Mouse (Mus musculus): ENCODE measurements around the gene Man2b1. TPM values are rescaled to one million over a fixed set of nuclear protein-coding genes. Genes with fewer than 3 reads are reported as not detected.

The Man2b1 gene
- total and polyA plus RNA-seq, 3 experiments, result 10.8 to 24.7 TPM; not detected in 1

- TF ChIP-seq ZKSCAN1 (IDR thresholded peaks at IDR 0.05; ENCODE audit: low read depth, low read length) (no peak), ZC3H11A (IDR thresholded peaks at IDR 0.05; ENCODE audit: low read depth, low read length) (no peak), ZMIZ1 (IDR thresholded peaks at IDR 0.05; ENCODE audit: low read depth, low read length) (no peak), TAL1 (IDR thresholded peaks at IDR 0.05; ENCODE audit: low read length) (no peak), MEF2A (IDR thresholded peaks at IDR 0.05; ENCODE audit: extremely low read depth, insufficient replicate concordance, low read depth, low read length, poor library complexity, severe bottlenecking) (no peak), GABPA (IDR thresholded peaks at IDR 0.05; ENCODE audit: low read depth, low read length) (no peak), MXI1 (IDR thresholded peaks at IDR 0.05; ENCODE audit: low read depth, low read length) (no peak), MAZ (IDR thresholded peaks at IDR 0.05; ENCODE audit: low read depth, low read length) (no peak), HCFC1 (IDR thresholded peaks at IDR 0.05; ENCODE audit: low read depth, low read length) (no peak), NRF1 (IDR thresholded peaks at IDR 0.05; ENCODE audit: insufficient read depth, low read depth, low read length, poor library complexity, severe bottlenecking) (no peak), POLR2AphosphoS5 (IDR thresholded peaks at IDR 0.05; ENCODE audit: borderline replicate concordance, low read depth, low read length) (no peak), SIN3A (IDR thresholded peaks at IDR 0.05; ENCODE audit: low read length) (no peak)
- Histone ChIP-seq H3K79me2 (ENCODE audit: control insufficient read depth, insufficient read depth, low read length, poor library complexity) (peaks cover 5% of the 10 kb centered on the region), H3K9ac (ENCODE audit: control insufficient read depth, low read depth, low read length, poor library complexity, severe bottlenecking) (no peak overlapping the region), H3K4me1 (ENCODE audit: control insufficient read depth in 1 of 2, insufficient read depth in 2 of 2, low read length in 2 of 2) (peaks cover 2 to 9% of the 10 kb centered on the region in 2 experiments; a peak in 3 of 4 replicates), H3K9me3 (replicated peaks; ENCODE audit: insufficient read depth, low read length) (no peaks in the 10 kb centered on the region), H3K27me3 (ENCODE audit: control insufficient read depth in 1 of 2, insufficient read depth in 2 of 2, low read length in 2 of 2) (no peaks in the 10 kb centered on the region), H3K4me3 (ENCODE audit: control insufficient read depth in 1 of 2, insufficient read depth in 1 of 2, low read depth in 2 of 2, low read length in 2 of 2) (no peak overlapping the region), H3K36me3 (ENCODE audit: control insufficient read depth in 1 of 2, insufficient read depth in 2 of 2, low read length in 2 of 2) (peaks cover 0 to 8% of the 10 kb centered on the region in 2 experiments; a peak in 3 of 4 replicates), H3K27ac (ENCODE audit: control insufficient read depth, low read depth, low read length) (no peak overlapping the region)
- DNase-seq (ENCODE audit: low read depth, low spot score), result no peak
These were observed 15.9 kb upstream of the Man2b1 start for GRCm38 (mm10) chr8:85067155-85067554.

GRCm38 (mm10) chr8:85067982-85068381 lies 15.1 kb upstream of the Man2b1 start, which contains the start of gene Gm5741:
Gm5741 (minus strand) TSS chr8:85067982.
- H3K27ac ChIP-seq (ENCODE audit: control insufficient read depth, low read depth, low read length), result no peak within 1 kb of the TSS
- H3K9me3 ChIP-seq (replicated peaks; ENCODE audit: insufficient read depth, low read length), result no peaks in the 10 kb centered on the region
- DNase-seq (ENCODE audit: low read depth, low spot score), result no peak
- no peak for TF ChIP-seq GATA1 (IDR thresholded peaks at IDR 0.05; ENCODE audit: low read depth, low read length)
- no peak for TF ChIP-seq POLR2A (IDR thresholded peaks at IDR 0.05; ENCODE audit: control insufficient read depth in 1 of 2, insufficient read depth in 1 of 2, low read depth in 1 of 2, low read length in 2 of 2, poor library complexity in 1 of 2)
- no peak for TF ChIP-seq ZNF384 (IDR thresholded peaks at IDR 0.05; ENCODE audit: low read depth, low read length)
- TF ChIP-seq HCFC1 (IDR thresholded peaks at IDR 0.05; ENCODE audit: low read depth, low read length), result no peak
- no peak for TF ChIP-seq RAD21 (IDR thresholded peaks at IDR 0.05; ENCODE audit: low read depth, low read length)
- no peak for TF ChIP-seq USF1 (IDR thresholded peaks at IDR 0.05; ENCODE audit: low read depth, low read length)
- TF ChIP-seq SMC3 (IDR thresholded peaks at IDR 0.05; ENCODE audit: low read depth, low read length), result no peak
- no peak for TF ChIP-seq KAT2A (conservative IDR thresholded peaks at IDR 0.05; ENCODE audit: low read depth, low read length)
- TF ChIP-seq E2F4 (IDR thresholded peaks at IDR 0.05; ENCODE audit: borderline replicate concordance, low read depth, low read length), result no peak
- TF ChIP-seq ETS1 (IDR thresholded peaks at IDR 0.05; ENCODE audit: low read depth, low read length), result no peak
- no peak for TF ChIP-seq POLR2AphosphoS5 (IDR thresholded peaks at IDR 0.05; ENCODE audit: borderline replicate concordance, low read depth, low read length)
- TF ChIP-seq RCOR1 (IDR thresholded peaks at IDR 0.05; ENCODE audit: low read depth, low read length), result no peak
- no peak for TF ChIP-seq CTCF (IDR thresholded peaks at IDR 0.05 in 2 of 3, conservative IDR thresholded peaks at IDR 0.05 in 1 of 3; ENCODE audit: control insufficient read depth in 1 of 3, insufficient read depth in 1 of 3, low read depth in 2 of 3, low read length in 3 of 3, poor library complexity in 1 of 3, severe bottlenecking in 1 of 3)
- no peak for TF ChIP-seq CHD2 (IDR thresholded peaks at IDR 0.05; ENCODE audit: low read length)
- no peak for TF ChIP-seq TAL1 (IDR thresholded peaks at IDR 0.05; ENCODE audit: low read length)
- TF ChIP-seq ZC3H11A (IDR thresholded peaks at IDR 0.05; ENCODE audit: low read depth, low read length), result no peak
- no peak for TF ChIP-seq TBP (IDR thresholded peaks at IDR 0.05; ENCODE audit: low read depth, low read length)
- TF ChIP-seq MYB (IDR thresholded peaks at IDR 0.05; ENCODE audit: low read depth, low read length), result no peak
- H3K36me3 ChIP-seq (ENCODE audit: control insufficient read depth in 1 of 2, insufficient read depth in 2 of 2, low read length in 2 of 2), result peaks cover 0 to 8% of the 10 kb centered on the region in 2 experiments; a peak in 3 of 4 replicates
- H3K4me3 ChIP-seq (ENCODE audit: control insufficient read depth in 1 of 2, insufficient read depth in 1 of 2, low read depth in 2 of 2, low read length in 2 of 2), result no peak within 1 kb of the TSS
- H3K4me1 ChIP-seq (ENCODE audit: control insufficient read depth in 1 of 2, insufficient read depth in 2 of 2, low read length in 2 of 2), result peaks cover 2 to 10% of the 10 kb centered on the region in 2 experiments; a peak in 3 of 4 replicates
- no peak within 1 kb of the TSS for H3K9ac ChIP-seq (ENCODE audit: control insufficient read depth, low read depth, low read length, poor library complexity, severe bottlenecking)
- no peaks in the 10 kb centered on the region for H3K27me3 ChIP-seq (ENCODE audit: control insufficient read depth in 1 of 2, insufficient read depth in 2 of 2, low read length in 2 of 2)
- H3K79me2 ChIP-seq (ENCODE audit: control insufficient read depth, insufficient read depth, low read length, poor library complexity), result peaks cover 9% of the 10 kb centered on the region

Data from MEL (cell line).